Mouse (Mus musculus) embryo, embryonic 11 days (tissue): ENCODE measurements around the gene Atad3a.
"Not testable (repeated sequence)": the region's sequence is repeated elsewhere in the genome, so short reads cannot be mapped to it uniquely, and the experiment has no call there.

Experiments used
- DNase-seq: peaks from one replicate; pipeline ENCODE4 v3.0.0-alpha.2; 2015

Gene Atad3a

DNA sequence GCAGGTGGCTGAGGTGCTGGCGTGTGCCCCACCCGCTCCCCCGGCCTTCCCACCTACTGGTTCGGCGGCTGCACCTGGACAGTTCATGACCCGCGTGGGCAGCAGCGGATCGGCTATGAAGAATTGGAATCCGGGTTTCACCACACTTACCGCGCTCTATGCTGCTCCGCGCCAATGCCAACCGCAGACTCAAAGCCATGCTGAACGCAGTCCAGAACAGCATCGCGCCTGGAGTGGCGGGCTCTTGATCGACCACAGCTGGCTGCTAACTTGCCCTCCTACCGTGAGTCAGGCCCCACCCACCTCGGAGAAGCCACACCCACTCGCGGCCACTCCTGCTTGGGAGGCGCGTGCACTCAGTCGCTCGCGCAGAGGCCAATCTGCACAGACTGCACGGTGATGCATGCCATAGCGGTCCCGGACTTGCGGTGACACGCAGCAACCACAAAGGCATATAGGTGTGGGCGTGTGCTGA lies 13.4 kb upstream of the Atad3a start, which contains the start of gene Vwa1:
TSS of gene Vwa1 (minus strand) at position 419 of the 475 bp plus-strand sequence.
- peak; percentile 90 for DNase-seq

DNA sequence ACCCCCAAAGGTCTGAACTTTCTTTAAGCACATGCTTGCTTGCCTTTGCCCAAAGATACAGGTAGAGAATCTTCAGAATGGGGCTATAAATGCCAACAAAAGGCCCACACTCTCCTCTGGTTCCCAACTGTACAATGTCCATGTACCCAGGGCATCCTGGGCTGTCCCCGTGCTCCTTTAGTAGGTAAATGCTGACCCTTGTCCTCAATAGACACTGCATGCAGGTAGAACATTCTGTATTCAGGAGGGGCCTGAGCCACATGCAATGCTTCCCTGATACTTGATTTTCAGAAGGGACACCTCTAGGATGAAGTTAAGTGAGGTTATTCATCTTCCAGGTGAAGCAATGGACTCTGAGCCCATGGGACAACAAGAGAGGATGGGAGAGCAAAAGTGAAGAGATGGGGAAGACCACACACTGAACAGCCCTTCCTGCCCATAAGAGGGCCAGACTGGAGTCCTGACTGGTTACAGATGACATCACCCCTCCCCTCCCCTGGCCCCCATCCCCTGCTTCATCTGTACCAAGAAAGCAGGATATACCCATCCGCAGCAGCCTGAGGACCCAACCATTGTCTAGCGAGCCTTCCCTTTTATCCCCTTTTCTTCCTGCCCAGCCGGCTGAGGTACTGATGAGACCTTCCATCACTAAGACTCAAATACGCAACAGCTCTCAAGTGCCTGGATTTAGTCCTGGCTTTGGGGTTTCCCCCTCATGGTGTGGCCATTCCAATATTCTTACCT lies 12.6 kb upstream of the Atad3a start:
- no peak for DNase-seq

DNA sequence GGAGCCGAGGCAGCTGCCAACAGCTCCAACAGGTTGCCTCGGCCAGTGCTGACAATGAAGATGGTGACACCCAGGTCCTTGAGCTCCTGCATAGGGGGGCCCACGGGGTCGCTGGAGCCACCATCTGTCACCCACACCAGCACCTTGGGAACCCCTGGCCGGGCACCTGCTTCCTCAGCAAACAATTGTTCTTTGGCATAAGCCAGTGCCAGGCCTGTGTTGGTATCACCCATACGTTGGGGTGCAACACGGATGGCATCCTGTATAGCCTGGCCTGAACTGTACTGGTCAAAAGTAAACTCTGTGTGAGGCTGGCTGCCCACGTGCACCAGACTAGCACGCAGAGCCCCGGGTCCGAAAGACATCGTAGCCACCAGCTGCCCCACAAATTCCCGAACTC lies 11.9 kb upstream of the Atad3a start:
- DNase-seq, result no peak

DNA sequence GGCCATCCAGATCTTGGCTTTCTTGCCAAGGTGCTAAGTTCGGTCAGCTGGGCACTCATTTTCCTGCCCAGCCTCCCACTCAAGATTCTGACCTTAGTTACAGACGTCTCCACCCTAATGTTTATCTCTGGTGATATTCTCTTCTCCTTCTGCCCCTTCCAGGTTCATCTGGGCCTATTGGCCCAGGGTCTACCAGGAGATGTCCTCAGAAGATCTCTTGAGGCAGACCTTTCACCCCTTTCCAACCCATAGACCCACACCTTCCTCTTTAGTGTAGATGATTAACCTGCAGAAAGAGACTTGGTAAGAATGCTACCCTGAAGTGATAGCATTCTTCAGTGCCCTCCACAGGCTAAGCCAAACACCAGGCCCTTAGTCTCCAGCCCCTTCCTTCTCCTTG lies 10.8 kb upstream of the Atad3a start:
- DNase-seq, result no peak

DNA sequence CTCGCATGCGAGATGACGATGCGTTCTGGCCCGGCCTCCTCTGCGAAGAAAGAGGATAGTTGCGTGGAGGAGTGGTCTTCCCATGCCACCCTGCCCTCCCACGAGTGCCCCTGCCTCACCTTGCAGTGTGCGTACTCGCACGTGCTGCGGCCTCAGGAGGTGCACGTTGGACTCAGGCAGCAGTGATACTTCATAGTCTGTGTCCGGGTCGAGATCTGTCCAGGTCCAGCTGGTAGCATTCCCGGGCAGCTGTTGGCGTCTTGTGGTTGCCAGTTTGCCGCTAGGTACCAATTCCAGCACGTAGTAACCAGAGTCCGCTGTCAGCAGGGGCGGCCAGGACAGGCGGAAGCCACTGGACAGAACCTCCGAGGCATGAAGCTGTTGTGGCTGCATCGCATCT lies 9.7 kb upstream of the Atad3a start:
- no peak for DNase-seq

DNA sequence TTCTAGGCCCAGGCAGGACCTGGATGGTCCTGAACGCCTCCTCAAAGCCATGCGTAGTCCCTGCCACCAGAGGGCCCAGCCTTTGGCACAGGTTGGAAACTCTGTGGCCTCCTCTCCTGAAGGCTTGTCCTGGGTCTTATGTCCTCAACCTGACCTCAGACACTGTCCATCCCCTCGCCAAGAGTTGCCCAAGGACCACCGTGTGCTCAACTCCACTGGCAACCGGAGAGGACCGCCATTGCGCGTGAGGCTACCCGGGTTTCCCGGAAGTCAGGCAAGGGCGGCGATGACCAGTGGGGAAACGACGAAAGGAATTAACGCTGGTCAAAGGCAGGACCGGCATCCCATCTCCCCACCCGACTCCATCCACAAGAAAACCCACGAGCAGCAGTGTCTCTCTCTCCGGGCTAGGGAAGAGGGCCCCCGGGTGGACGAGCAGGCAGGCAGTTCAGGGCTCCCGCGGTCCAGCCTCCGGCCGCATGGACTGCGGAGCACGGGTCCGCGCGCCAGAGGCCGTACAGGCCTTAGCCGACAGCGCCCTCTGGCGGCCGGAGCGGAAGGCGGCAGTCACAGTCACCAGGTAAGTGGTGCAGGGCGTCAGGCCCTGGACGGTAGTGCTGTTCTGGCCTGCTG lies 9.1 kb upstream of the Atad3a start:
- peak; percentile 94 for DNase-seq

DNA sequence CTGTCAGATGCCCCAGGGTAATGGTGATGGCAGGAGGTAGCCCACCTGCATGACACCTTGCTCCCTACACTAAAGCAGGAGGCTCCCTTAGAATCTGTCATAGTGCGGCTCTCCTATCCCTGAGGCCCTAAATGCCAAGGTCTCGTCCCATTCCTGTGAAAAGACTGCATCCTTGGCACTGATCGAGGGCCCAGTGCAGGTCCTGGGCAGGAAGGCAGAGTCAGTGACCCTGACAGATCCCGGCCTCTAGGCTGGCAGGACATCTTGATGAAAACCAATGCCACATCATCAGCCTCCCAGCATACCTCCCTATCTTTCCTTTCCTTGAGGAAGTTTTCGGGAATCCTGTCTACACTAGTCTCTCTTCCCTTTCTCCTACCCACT lies 8.6 kb upstream of the Atad3a start:
- no peak for DNase-seq

DNA sequence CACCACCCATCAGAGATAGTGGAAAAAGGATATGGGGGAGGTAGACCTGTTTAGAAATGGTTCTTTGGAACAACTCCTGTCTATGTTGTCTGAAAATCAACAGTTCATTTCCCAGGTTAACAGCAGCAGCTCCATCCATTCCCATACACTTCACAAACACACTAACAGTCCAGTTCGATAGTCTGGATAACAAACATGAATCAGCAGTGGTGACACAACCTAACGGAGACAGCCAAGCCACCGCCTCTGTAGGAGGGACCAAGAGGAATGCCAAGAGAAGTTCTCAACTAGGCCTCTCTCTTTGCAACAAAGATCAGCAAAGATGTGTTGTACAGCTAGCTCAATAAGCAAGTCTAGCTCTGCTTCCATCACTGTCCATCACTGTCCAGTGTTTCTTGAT lies 1.5 kb upstream of the Atad3a start:
- DNase-seq, result no peak

DNA sequence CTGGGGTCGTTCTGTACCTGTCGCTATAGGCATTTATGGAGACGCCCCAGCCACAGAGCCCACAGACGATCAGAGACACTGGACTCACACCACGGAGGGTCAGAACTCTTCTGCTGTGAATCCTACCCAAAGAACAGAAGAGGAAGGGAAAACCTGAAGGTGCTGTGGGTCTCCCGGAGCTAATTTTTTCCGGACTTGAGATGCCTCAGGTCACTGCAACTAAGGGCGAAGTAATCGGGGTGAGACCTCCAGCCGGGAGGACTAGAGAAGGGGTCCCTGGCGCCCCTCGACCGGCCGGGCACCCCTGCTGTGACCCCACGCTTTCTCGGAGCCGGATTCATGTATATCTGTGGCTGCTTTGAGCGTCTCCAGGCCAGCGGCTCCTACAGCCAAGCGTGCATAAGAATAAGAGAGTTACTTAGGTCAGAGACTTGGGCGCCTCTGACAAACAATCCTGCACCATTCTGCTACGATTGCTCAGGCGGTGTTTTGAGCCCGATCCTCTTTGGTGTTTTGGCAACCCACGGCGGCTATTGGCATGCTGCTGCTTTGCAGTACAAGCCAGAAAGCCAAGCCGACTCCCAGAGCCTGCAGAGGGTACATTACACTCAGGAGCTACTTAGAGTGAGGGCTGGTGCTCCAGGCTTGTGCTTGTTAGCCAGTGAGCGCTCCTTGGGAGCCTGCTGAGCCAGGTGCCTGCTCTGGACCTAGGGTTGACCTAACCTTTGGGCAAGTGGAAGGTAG lies 635 bp upstream of the Atad3a start:
- DNase-seq, result no peak

DNA sequence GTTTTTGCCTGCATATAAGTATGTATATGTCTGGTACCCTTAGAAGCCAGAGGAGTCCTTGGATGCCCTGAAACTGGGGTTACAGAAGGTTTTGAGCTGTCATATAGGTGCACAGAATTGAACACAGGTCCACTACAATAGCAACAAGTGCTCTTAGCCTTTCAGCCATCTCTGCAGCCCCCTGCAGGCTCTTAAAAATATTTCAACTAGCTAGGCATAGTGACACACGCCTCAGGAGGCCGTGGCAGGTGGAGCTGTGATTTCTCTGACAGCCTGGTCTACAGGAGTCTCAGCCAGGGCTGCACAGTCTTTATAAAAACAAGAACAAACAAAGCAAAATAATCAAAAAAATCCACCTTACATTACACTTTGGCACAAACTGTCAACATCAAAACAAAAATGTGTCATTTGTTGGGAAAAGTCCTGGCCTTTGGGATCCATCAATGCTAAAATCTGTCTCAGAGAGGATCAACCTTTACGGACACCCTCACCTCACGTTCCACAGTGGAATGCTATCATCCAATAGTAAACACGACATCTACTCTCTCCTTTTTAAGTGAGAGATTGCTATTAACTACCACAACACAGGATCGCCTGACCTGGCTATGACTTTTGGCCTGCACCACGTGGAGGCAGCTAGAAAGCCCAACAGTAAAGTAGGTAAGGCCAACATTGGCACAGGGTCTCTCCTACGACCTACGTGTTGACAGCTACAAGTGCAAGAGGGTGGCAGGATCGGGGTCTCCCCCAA lies 856 bp downstream of the Atad3a start:
- DNase-seq, result peak; percentile 60

DNA sequence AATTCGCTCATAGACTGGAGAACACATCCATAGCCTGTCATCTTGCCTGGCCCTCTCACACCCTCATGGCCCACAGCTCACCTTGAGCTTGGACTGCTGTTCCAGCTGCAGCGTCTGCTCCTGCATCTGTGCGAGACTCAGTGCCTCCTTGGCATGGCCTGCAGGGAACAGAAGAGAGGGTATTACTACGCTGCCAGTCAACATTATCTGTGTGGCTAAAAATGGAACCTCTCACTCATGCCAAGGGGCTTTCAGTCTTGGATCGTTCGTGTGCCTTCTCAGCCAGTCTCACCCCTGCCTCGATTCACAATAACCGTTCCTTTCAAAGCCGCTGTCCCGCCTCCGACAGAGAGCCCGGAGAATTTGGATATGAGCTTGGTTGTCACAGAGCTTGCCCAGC lies 3.9 kb downstream of the Atad3a start:
- DNase-seq, result no peak

DNA sequence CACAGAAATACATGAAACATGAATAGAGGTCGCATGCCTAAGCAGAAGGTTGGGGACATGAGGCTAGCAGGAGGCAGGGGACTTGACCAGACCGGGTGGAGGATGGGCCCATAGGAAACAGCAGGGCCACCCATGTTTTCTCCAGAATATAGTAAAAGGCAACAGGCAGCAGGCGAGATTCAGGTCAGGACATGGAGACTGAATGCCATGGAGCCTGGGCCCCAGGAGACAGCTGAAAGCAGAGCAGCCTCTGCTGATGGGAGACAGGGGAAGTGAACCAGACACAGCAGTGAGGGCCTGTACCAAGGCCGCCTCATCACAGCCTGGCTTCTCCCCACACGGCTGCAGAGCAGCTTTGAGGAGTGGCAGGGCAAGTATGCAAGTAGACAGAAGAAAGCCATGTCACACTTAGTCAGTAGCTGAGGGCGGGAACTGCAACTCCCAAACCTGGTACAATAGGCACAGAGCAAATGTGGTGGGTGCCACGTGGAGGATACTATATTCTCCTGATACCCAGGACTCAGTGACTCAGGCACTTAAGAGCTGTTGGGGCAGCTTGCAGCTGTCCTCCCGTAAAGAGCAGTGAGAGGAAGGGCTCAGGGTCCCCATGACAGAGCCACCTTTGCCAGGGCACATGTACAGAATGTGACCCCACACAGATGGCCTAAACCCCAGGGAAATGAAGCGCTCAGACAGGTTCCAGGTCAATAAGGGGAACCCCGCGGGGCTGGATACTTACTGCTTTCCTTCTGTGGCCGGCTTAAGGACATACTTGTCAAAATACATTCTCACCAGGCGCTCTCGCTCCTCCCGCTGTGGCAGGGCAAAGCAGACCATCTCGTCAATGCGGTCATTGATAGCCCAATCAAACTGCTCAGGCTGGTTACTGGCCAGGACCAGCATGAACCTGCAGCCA lies 14.1 kb downstream of the Atad3a start:
- DNase-seq, result no peak

DNA sequence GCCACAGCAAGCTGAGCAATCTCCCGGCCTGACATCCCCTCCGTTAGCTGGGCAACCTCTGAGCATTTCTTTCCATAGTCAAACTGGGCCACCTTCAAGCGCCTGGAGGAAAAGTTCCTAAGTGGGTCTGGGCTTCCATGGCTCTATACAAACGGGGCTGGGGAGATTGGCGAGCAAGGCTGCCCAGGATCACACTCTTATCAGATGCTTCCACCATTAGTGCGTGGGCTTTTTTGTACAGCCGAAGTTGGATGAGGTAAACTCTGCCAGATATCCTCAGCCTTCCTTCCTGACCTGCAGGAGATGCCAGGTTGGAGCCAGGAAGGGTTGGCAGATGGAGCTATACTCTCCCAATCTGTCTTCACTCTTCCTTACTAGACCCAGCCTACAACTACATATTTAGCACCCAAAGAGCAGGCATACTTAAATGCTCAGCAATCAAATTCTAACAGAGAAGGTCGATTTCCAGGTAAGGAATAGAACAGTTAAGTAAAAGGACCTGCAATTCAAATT lies 14.8 kb downstream of the Atad3a start:
- no peak for DNase-seq

DNA sequence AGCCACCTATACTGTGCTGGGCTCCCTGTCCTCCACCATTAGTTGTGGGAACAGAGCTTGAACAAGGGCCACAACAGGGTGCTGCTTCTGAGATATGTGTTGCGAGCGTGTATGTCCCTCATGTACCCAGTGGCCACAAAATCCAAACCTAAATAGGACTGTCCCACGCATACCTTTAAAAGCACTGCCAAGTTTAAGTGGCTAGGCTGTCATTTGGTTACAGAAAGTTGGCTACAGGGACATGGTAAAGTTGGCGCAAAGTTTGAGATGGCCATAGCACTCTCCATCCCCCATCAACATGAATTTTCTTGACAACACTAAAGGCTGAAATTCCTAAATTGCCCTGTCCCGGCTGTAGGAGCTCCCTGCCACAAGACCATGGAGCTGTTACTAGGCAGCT lies 15.8 kb downstream of the Atad3a start:
- no peak for DNase-seq

DNA sequence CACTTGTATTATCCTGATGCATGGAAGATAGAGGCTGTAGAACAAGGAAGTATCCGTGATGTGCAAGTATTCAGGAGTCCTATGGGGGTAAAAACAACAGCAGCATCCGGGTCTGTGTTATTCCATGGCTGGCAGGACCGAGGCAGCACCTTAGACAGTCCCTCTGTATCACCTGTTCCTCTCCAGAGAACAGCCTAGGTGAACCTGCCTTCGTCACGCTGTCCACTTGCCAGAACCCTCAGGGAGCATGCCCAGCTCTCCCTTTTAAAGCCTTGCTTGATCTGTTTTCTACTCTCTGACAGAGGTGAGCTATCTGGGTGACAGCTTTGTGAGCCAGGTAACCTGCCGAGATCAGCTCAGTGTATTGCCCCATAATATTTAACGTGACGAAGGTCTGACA lies 16.4 kb downstream of the Atad3a start:
- DNase-seq, result no peak

DNA sequence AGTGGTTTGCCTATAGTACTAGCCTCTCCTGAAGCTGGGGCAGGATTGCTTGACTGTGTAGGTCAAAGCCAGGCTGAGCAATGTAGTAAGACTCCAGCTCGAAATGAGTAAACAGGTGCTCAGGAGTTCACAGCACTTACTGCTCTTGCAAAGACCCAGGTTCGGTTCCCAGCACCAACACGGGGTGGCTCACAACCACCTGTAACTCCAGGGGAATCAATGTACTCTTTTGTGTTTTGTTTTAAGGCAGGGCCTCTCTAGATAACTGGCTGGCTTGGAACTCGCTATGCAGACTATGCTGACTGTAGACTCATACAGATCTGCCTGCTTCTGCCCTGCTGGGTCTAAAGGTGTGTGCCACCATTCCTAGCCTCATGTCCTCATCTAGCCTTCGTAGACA lies 18.2 kb downstream of the Atad3a start:
- no peak for DNase-seq

DNA sequence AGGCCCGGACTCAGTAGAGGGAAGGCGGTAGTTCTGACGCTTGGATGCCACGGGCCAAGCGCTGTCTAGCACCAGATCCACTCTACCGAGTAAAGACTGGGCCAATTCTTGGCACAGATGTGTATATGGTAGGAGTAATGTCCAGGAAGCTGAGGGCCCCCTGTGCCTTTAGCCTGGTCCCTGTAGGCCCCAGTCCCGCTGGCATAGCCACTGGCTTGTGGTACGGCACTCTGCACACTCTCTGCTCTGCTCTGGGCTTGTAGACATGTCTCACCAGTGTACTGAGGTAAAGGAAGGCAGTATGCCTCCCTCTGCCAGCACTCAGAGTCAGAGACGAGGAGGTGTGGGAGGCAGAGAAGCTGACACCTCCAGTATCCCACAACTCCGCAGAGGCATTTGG lies 20.2 kb downstream of the Atad3a start:
- DNase-seq, result not testable (repeated sequence)

DNA sequence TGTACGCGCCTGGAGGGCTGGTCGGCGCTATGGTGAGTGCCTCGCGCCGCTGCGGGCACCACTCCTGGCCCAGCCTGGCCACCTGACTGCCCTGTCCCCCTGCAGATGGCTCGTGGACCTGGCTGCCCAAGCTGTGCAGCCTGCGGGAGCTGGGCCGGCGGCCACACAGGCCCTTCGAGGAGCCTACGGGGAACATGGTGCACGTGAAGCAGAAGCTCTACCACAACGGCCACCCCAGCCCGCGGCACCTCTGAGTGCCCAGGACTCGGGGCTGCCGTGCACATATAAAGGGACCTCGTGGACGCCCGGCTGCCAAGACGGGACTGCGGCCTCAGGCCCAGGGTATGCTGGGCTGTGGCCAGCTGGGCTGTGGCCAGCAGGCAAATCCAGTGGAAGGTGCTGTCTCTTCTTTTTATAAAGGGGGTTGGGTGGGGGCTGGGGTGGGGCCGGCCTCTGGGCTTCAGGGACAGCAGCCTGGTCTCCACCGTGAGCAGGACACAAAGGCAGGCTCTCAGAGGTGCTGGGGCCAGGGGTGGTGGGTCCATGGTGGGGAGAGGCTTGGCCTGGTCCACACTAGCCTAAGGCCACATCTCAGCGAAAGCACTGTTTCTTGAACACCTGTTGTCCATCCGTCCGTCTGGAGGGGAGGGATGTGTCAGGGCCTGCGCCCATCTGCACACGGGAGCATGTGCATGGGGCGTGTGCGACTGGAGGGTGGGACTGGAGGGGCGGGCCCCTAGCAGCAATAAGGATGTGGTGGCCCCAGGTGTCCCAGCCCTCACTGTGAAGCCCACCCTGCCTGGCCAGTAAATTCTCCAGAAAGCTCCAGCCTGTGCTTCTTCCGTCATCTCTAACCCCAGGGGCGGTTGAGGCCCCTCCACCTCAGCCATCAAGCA lies 20.9 kb downstream of the Atad3a start:
- no peak for DNase-seq

DNA sequence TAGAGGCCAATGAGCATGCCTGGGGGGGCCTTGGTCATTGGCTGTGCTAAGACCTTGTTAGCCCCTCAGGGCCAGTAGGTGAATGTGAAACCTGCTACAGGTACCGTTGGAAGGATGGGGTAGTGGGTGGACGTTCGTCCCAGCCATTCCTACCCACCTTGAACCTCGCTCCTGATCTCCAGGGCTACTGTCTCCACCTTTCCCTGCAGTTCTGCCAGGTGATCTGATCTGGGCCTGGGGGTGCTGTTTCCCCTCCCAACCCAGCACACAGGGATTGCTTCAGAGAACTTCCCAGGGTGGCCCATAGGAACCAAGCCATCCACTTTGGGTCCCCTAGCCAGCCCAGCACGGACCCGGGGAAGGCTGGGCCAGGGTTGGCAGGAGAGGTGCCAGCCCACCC lies 21.7 kb downstream of the Atad3a start:
- DNase-seq, result no peak

DNA sequence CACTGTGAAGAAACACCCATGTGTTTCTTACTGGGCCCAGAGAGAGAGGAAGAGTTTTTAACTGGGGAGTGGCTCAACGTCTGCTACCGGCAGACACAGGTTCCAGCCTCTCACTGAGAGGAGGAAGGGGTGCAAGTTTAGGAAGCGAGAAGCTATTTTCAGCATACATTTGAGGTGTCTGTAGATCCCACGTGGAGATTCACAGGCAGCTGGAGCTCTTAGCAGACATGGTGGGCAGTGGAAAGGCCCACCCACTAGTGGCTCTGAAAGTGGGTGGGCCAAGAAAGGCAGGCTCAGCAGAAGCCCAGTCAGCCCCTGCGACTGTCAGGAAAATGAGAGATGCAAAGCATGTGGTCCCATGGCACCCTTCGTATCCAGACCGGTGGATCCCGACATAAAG lies 22.6 kb downstream of the Atad3a start:
- no peak for DNase-seq

DNA sequence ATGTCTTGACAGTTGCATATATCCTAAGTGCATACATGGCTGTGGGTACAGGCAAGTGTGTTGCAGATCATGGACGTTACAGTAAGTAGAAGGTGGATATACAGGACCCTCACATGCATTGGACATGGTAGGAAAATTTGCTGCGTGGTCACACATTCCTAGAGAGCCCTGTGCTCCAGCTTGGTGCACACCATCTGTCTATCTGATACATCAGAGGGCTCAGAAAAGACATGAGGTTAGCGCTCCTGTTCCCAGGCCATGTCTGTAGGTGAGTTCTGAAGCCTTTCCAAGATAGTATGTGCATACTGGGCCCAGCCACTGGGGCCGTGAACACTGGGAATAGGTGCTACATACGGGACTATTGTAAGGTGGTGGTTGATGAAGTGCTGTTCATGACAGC lies 24.5 kb downstream of the Atad3a start:
- no peak for DNase-seq
